Mouse (Mus musculus): Measurements from ENCODE around the gene Prdm16. TPM values are rescaled to one million over a fixed set of nuclear protein-coding genes. Genes with fewer than 3 reads are reported as not detected.

The Prdm16 gene
- total RNA-seq, 2 experiments from 2014 or later: 8.2 to 9.6 TPM

DNA sequence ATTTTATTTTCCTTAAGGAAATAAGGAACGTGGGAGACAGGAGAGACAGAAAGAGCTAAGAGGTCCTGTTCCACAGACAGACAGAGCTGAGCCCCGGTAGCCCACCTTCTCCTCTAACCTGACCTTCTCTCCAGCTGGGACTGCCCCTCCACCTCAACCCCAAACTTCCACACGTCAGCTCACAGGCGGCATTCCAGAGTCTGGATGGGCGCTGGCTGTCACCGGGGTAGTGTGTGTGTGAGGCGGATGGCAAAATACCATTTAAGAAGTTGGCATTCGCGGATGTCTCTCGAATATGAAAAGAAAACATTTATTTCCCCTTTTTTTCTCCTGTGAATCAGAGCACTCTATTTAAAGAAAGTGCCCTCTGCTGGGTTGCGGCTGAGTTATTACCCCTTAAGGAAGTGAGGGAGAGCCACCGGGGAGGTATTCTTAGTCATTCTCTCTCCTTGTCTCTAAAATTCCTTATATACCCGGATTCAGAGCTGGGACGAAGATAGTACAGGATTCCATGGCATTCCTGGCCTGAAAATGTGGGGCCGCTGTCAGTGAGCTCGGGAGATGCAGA is 117.1 kb downstream of the Prdm16 start:
- no peak overlapping the region for H3K27ac ChIP-seq
- no peak; the same call in 1 of the 2 replicates for TF ChIP-seq CTCF (IDR thresholded peaks at IDR 0.05)
- intact Hi-C loops (cut with DNase I): no loop called here
- DNase-seq (ENCODE audit: extremely low spot score in 1 of 2, low spot score in 2 of 2): no peak
- H3K4me3 ChIP-seq: no peak overlapping the region

- no peak for TF ChIP-seq CTCF (IDR thresholded peaks at IDR 0.05)
- no peak for DNase-seq (ENCODE audit: extremely low spot score in 1 of 2, low spot score in 2 of 2)
- H3K27ac ChIP-seq: no peak overlapping the region
- no peak overlapping the region for H3K4me3 ChIP-seq
- intact Hi-C loops (cut with DNase I): no loop called here
These were observed 118.7 kb downstream of the Prdm16 start for GRCm38 (mm10) chr4:154517991-154518390.

- Histone ChIP-seq H3K4me3 (no peak overlapping the region), H3K27ac (no peak overlapping the region)
- no peak for TF ChIP-seq CTCF (IDR thresholded peaks at IDR 0.05)
- intact Hi-C loops (cut with DNase I): no loop called here
- DNase-seq (ENCODE audit: extremely low spot score in 1 of 2, low spot score in 2 of 2): no peak
These were observed 120.2 kb downstream of the Prdm16 start for GRCm38 (mm10) chr4:154516470-154516869.

DNA sequence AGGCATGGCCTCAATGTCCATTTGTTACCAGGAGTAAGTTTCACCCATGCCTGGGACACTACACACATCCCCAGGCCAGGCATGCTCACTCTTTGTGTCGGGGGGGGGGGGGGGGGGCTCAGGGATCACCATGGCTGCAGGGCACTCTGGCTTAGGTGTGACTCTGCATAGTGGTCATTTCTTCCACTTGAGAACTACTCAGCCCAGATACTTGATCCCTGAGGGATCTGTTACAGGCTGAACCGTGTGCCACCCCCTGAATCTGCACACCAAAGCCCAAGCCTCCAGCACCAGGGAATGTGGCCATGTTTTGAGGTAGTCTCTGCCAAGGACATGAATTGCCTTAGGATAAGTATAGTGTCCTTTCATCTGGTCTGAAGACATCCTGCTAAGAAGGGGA is 123.0 kb downstream of the Prdm16 start:
- H3K4me3 ChIP-seq: no peak overlapping the region
- intact Hi-C loops (cut with DNase I): no loop called here
- TF ChIP-seq CTCF (IDR thresholded peaks at IDR 0.05): no peak
- H3K27ac ChIP-seq: no peak overlapping the region
- DNase-seq (ENCODE audit: extremely low spot score in 1 of 2, low spot score in 2 of 2): no peak

GRCm38 (mm10) chr4:154512518-154513090 is 124.1 kb downstream of the Prdm16 start:
- no peak for TF ChIP-seq CTCF (IDR thresholded peaks at IDR 0.05)
- intact Hi-C loops (cut with DNase I): no loop called here
- Histone ChIP-seq H3K27ac (no peak overlapping the region), H3K4me3 (no peak overlapping the region)
- no peak for DNase-seq (ENCODE audit: extremely low spot score in 1 of 2, low spot score in 2 of 2)

- intact Hi-C loops (cut with DNase I): no loop called here
- DNase-seq (ENCODE audit: extremely low spot score in 1 of 2, low spot score in 2 of 2): no peak
- Histone ChIP-seq H3K27ac (no peak overlapping the region), H3K4me3 (no peak overlapping the region)
- TF ChIP-seq CTCF (IDR thresholded peaks at IDR 0.05): no peak
These were observed 124.9 kb downstream of the Prdm16 start for GRCm38 (mm10) chr4:154511767-154512166.

DNA sequence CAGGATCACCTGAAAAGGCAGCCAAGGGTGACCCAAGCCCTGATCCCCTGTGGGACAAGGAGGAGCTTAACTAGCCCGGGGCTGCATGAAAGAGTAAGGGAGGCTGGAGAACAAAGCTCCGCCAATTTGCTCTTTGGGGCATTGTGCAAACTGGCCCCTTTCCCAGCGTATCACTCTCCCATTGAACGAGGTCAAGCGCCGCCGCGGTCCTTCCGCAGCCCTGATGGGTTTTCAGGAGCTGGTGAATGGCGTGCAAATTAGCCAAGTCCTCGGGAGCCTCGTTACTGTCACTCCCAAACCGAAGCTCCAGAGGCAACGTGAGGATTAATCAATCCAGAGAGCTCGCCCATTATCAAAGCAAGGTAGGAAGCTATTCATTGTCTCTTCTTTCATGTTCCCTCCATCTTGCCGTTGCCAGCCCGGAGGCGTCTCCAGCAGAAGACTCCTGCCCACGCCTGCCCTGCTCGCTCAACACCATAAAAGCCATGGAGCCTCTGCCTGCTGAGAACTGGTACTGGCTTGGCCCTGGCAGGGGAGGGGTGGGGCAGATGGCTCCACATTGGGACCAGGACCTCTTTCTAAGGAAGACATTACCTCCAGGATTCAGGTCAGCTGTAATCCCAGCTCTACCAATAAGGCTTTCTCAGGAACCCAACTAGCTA is 129.8 kb downstream of the Prdm16 start:
- DNase-seq (ENCODE audit: extremely low spot score in 1 of 2, low spot score in 2 of 2): peak; percentile 31 to 46
- peak overlapping the region; percentile 30 for H3K27ac ChIP-seq
- peak overlapping the region; percentile 31 for H3K4me3 ChIP-seq
- TF ChIP-seq CTCF (IDR thresholded peaks at IDR 0.05): no peak
- intact Hi-C loops (cut with DNase I): loop anchor here (5.0 kb wide), 1 partner anchor 135 kb away; no protein-coding TSS in a partner anchor

DNA sequence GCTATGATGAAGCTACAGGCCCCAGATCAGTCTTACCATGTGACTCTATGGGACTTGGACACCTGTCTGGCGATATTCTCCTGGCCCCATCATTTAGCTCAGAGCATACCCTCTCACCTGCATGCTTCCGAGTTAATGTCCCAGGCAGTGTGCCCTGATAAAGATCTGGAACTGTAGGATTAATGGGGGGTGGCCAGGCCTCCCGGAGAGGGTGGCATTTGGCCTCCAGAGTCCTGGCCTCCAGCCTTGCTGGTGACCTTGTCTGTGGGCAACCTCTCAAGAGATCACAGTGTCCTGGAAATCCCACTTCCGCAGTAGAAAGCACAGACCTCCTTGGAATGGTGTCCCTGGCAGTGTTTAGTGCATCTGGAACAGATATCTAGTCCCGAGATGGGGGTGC is 131.4 kb downstream of the Prdm16 start:
- intact Hi-C loops (cut with DNase I): loop anchor here (5.0 kb wide), 1 partner anchor 137 kb away; no protein-coding TSS in a partner anchor
- H3K27ac ChIP-seq: no peak overlapping the region
- DNase-seq (ENCODE audit: extremely low spot score in 1 of 2, low spot score in 2 of 2): no peak
- TF ChIP-seq CTCF (IDR thresholded peaks at IDR 0.05): no peak
- H3K4me3 ChIP-seq: no peak overlapping the region

DNA sequence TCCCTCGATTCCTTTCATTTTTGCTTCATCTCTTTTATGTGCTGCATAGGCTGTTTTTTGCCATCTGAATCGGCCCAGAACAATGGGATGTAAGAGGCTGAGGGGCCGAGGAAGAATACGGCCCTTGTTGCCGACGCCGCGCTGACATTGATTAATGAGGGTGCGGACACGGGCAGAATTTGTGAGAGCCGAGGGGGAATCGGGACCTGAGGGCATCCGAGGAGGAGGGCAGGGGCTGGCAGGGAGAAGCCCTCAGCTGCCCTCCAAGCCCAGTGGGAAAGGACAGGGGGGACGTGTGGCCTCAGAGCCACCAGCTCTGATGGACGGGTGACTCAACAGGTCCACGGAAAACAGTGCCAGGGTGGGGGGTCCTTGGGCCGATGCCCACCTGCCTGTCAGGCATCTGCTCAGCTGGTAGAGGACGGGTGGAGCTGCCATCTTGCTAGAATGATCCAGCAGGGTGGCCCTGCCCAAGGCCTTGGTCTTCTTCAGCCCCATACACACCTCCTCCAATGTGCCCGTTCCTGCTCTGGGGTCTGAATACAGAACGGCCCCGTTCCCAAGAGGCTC is 133.3 kb downstream of the Prdm16 start:
- no peak overlapping the region for H3K4me3 ChIP-seq
- intact Hi-C loops (cut with DNase I): no loop called here
- no peak for TF ChIP-seq CTCF (IDR thresholded peaks at IDR 0.05)
- H3K27ac ChIP-seq: no peak overlapping the region
- DNase-seq (ENCODE audit: extremely low spot score in 1 of 2, low spot score in 2 of 2): no peak

- no peak for DNase-seq (ENCODE audit: extremely low spot score in 1 of 2, low spot score in 2 of 2)
- H3K4me3 ChIP-seq: no peak overlapping the region
- intact Hi-C loops (cut with DNase I): no loop called here
- no peak for TF ChIP-seq CTCF (IDR thresholded peaks at IDR 0.05)
- no peak overlapping the region for H3K27ac ChIP-seq
These were observed 134.2 kb downstream of the Prdm16 start for GRCm38 (mm10) chr4:154502403-154503000.

- H3K27ac ChIP-seq: no peak overlapping the region
- no peak for TF ChIP-seq CTCF (IDR thresholded peaks at IDR 0.05)
- H3K4me3 ChIP-seq: no peak overlapping the region
- intact Hi-C loops (cut with DNase I): no loop called here
- DNase-seq (ENCODE audit: extremely low spot score in 1 of 2, low spot score in 2 of 2): no peak
These were observed 136.0 kb downstream of the Prdm16 start for GRCm38 (mm10) chr4:154500695-154501094.

Data from left cerebral cortex, adult 2 months (tissue).